Mouse (Mus musculus): ENCODE results near the gene Mdk.

Gene Mdk

DNA sequence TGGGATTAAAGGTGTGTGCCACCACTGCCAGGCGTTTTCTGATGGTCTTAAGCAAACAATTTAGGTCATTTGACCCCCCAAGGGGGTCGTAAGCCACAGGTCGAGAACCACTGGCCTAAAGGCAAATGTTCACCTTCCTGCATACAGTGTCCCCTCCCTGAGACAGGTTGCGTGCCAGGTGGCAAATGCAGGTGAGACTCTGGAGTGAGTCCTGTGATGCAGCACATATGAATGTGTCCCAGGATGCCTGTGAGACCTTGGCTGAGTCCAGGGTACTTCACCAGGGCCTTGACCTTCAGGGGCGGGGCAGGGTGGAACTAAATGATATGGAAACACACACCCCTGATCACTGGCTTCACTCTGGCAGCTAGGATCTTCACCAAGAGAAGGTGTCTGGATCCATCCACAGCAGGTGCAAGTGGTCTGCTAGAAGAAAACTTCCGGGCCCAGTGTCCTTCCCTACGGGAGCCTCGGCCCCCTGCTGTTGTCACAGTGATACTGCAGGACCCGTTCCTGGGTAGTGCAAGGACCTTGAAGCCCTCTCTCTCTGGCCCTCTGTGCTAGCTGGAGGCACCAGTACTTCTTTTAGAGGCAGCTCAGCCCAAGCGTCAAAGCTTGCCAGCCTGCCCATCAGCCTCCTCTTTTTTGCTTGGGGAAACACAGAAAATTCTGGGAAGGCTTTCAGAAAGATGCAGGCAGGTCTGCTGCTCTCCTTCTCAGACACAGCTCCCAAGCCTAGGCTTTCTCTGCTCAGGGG lies 26.8 kb upstream of the Mdk start:
- intact Hi-C loops (cut with DNase I): no loop called here

DNA sequence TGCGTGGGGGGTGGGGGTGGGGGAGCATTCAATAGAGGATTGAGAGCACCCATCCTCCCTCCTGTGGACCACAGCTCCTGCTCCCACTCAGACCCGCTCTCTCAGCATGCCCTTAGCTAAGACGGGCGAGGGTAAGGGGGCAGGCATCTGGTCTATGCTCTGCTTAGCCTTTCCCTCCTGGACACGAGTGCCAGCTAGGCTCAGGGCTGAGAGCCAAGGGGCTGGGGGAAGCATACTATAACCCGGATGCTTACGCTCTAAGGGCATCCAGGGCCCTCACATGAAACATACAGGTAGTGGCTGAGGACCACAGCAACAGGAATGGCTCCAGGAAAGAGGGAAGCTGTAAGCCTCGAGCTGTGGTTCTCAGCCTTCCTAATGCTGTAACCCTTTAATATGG lies 26.0 kb upstream of the Mdk start:
- intact Hi-C loops (cut with DNase I): no loop called here

DNA sequence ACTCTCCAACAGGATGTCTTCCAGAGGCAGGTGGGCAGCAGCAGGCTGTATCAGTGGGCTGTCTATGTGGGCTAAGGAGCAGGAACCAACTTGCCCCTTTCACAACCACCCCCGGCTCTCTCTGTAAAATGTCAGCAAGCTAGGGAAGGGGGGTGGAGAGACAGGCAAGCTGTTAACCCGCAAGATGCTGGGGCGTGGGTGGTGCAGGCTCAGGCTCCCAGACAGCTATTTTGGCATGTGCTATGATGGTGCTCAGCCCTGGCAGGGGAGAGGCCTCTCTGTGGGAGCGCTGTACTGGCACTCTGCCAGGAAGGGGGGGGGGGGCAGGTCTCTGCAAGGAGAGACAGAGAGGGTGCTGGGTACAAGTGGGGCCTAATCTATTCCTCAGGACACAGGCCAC lies 25.0 kb upstream of the Mdk start:
- intact Hi-C loops (cut with DNase I): no loop called here

DNA sequence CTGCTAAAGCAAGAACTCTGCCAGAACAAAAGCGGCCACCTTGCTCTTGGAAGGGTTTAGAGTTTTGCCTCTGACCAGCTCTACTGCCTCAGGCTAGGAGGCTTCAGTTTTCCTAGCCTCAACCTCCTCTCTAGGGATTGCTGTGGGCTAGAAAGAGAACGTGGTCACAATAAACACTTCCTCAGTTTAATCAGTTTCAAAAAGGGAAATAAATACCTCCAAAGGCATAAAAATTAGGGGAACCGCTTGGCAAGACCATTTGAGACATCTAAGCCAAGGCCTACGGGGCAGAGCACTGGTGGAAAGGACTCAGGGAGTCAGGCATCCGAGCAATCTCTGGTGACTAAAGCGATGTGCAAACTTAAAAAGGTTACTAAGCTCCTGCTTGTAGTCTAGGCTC lies 23.8 kb upstream of the Mdk start:
- intact Hi-C loops (cut with DNase I): no loop called here

DNA sequence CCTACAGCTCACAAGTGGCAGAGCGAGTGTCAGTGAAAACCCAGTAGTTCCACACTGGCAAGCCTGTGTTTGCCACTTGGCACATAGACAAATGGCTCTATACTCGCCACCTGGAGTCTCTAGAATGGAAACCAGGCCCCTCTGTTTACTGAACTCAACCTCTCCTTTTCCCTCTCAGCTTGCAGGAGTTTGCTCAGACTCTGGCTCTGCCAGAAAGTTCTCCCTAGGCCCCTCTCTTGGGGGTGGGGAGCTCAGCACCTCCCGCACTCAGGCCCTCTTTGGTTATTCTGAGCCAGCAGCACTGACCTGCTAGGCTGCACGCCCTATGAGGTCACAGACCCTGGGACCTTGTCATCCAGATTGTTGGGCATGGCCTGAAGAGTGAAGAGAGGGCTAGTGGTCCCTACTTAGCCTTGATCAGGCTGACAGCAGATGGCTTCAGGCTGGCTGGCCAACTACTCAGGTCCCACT lies 23.1 kb upstream of the Mdk start:
- intact Hi-C loops (cut with DNase I): no loop called here

DNA sequence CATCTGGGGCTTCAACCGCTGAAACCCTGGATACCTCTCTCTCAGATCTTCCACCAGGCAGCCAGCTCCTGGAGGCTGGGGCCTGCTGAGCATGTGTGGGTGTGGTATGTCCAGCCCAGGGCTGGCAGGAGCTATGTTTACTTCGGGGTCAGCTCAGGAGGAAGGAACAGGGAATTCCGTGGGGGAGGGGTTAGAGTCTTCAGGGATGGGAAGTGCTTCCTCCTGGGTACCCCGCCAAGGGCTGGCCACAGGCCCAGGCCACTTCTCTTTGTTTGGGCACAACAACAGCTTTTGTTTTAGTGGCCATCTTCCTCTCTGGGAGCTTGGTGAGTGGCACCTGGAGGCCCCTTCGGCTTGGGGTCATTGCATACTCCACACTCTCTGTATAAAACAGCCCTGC lies 21.7 kb upstream of the Mdk start:
- intact Hi-C loops (cut with DNase I): no loop called here

DNA sequence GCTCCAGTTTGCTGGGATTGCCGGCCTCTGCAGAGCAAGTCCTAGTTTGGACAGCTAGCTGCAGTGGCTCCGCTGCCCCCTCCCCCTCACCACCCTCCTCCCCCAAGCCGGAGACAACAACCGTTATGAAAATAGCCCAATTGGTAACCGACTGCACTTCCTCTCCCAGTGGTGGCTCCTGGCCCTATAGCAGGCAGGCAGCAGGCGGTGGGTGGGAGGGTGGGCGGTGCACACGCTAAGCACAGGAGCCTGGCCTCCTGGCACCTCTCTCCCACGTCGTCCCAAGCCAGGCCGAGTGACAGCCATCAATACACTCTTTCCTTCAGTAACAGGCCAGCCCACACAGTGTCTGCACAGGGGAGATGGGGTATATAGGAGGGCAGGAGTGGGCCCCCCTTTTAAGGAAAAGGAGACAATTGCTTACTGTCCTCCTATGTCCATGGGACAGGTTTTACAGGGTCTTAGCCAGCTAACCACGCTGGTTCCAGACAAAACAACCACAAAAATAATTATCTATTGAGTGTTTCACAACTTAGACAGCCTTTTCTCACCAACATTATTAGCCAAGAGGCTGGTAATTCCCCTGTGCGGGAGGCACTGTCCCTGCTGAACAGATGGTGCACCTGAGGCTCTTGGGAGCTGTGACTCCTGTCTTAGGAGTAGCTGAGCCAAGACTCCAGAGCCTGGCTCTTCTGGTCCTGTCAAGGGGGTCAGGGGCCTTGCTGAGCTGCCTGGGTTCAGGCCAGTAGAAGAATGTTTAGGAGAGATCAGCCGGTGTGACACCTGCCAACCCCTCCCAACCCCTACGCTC lies 18.4 kb upstream of the Mdk start:
- intact Hi-C loops (cut with DNase I): no loop called here

DNA sequence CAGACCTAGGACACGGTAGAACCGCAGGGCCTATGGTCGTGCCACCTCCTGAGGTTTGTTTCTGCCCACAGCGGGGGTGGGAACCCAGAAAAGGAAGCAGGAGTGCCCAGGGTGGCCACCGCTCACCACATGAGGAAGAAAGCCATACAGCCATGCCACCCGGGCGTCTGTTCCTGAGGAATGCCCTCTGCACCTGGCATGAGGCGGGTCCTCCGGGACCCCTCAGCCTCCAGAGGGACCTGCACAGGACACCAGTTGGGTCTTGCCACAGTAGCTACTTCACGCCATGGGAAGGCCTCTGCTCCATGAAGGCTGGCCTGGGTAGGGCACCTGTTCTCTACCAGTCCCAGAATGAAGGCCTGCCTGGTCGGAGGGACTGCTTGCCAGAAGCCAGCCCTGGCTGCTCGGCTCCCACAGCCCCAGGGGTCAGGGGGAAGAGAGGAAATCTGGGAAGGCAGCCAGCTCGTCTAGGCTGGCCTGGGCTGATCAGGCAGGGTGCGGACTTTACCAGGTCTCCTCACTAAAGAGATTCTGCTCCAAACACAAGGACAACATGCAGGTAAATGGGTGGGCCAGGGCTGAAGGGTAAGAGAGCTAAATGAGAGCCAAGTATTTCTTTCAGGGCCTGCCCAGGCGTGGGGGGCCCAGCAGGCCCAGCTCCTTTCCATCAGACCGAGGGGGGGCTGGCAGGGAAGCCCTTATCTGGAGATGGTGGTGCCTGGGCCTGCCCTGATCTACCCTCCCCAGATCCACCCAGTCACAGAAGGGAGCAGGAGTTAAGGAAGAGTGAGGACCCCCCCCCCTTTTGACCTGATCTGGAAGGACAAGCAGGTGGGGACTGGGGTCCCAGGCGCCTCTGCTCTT lies 17.5 kb upstream of the Mdk start:
- intact Hi-C loops (cut with DNase I): no loop called here

DNA sequence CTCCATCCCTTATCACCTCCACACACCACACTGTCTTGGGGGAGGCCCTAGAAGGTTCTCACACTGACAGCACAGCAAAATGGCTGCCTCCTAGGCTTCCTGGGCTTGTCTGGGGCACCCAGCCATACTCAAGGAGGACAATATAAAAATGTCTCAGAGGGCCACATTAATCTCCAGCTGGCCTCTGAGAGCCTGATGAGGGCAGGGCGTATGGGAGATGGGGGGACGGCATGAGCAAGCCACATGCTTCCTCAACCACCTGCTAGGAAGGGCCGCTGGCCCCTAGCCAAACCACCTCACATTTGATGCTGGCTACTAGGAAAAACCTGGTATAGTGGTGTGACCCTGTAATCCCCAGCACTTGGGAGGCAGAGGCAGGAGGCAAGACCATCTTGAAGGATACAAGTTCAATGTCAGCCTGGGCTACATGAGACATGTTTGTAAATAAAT lies 16.7 kb upstream of the Mdk start:
- intact Hi-C loops (cut with DNase I): no loop called here

DNA sequence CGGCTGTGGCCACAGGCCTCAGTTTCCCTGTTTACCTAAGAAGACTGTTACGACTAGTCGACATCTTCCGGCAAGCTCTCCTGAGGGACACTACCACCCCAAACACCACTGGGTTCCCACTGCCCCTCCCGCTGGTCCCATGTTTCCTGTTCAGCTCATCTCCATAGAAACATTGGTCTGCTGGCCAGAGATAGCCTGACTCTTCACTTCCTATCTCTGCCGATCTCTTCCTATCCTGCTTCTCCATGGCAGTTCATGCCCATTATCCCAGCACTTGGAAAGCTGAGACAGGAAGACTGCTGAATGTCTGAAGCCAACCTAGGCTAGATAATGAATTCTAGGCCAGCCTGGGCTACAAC lies 16.0 kb upstream of the Mdk start:
- intact Hi-C loops (cut with DNase I): no loop called here

DNA sequence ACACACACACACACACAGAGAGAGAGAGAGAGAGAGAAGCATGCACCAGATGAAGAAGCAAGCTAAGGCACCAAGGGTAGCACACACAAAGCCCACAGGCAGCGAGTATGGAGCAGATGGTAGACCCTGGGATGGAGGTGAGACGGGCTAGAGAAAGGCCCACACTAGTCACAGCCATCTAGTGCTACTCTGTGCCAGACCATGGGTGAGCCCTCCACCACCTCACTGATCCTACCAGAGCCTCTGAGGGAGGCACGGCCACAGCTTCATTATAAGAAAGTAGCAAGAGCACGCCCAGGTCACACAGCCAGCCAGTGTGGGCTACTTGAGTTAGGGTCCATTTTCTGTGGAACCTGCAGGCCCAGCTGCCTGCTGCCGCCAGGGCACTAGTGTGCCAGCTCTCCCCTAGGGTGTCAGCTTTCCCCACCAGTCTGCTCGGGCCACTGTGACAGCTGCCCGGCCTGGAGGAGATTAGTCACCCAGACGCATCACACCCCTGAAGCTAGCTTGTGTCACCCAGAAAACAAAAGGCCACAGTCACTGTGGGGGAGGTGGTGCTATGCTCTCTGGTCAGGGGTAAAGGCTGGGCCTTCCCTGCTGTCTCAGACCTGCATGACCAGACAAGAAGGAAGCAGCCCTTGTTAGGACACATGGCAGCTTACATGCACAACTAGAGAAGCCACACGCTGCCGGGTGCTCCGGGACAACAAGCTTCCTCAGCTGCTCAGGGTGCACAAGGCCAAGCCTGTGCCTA lies 15.5 kb upstream of the Mdk start:
- intact Hi-C loops (cut with DNase I): no loop called here

DNA sequence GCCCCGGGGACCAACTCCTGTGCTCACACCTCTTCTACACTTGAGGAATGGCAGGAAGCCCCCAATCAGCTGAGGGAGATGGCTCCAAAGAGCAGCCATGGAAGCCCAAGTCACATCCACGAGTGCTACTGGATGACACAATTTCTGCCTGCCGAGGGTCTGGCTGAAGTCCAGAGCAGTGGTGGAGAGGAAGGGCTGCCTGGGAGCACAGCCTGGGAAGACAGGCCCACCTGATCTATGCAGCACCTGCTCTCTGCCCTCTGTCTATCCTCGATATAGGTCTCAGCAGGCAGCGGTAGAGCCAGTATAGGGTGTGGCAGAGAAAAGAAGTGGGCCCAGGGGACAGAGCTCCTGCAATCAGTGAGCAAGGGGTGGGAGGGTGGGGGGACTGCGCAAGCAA lies 14.7 kb upstream of the Mdk start:
- intact Hi-C loops (cut with DNase I): no loop called here

DNA sequence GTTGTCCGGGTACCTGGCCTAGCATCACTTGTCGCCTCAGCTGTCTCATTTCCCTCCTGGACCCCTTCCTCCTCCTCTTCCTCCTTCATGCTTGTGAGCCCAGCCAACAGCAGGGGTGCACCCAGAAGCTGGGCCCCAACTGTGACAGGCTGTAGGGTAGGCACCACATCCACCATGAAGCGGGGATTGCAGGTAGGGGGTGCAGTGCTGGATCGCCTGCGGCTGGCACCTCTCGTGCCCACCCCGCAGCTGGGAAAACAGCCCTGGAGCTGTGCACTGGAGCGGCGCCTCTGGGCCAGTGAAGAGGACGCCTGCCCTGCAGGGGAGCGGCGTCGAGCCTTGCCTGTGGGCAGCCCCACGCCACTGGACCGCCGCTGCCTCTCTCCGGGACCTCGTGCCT lies 13.4 kb upstream of the Mdk start, which contains the start of gene Gm9821:
TSS of gene Gm9821 (plus strand) at position 221 of the 400 bp plus-strand sequence.
- intact Hi-C loops (cut with DNase I): loop anchor here (2.0 kb wide), 1 partner anchor 41 kb away; no protein-coding TSS in a partner anchor

DNA sequence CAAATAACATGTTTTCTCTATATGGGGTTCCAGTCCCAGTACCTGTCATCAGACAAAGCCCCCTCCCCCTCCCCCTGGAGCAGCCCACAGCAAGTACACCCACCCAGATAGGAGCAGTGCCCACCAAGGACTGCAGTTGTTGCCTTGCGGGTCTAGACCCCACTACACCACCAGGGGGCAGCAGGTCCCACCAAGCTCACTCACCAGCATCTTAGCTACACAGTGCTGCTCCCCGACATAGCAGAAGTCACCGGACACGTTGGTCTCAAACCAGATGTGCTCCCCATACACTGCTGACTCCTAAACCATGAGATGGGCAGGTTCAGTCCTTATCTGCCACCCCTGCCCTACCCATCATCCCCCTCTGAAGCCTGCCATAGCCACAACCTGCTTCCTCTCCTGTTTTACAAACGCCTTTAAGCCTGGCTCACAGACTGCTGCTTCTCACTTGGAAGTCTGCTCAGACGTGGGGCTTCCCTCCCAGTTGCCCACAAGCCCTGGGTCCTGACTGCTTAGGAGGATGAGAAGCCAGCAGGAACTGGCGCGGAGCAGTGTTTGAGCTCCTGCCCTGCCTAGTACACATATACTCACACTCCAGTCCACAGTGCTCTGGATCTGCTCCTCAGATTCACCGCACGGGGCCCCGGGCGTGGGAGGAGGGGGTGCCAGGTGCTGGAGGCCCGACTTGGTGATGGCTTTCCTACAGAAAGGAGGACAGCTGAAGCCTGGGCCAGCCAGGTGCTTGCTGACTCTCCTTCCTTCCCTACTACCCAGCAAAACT lies 12.3 kb upstream of the Mdk start:
- intact Hi-C loops (cut with DNase I): loop anchor here (2.0 to 5.0 kb wide), 2 partner anchors 42 to 113 kb away; no protein-coding TSS in a partner anchor

DNA sequence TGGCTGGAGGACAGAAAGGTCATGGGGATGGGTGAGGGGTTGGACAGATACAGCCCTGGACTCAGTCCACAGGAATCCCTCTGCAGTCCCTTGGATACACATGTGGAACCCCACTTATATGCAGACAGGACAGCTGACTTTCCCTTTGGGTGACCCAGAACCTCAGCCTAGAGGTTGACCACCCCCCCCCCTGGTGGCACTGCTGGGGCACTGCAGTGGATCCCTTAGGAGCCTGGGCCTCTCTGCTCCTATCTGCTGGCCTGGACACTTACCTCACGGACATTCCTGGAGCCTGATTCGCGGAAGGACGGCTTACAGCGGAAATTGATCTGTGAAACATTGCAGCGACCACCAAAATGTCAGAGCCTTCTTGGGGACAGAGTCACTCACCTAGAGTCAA lies 10.3 kb upstream of the Mdk start:
- intact Hi-C loops (cut with DNase I): loop anchor here (5.0 kb wide), 1 partner anchor 115 kb away; no protein-coding TSS in a partner anchor

DNA sequence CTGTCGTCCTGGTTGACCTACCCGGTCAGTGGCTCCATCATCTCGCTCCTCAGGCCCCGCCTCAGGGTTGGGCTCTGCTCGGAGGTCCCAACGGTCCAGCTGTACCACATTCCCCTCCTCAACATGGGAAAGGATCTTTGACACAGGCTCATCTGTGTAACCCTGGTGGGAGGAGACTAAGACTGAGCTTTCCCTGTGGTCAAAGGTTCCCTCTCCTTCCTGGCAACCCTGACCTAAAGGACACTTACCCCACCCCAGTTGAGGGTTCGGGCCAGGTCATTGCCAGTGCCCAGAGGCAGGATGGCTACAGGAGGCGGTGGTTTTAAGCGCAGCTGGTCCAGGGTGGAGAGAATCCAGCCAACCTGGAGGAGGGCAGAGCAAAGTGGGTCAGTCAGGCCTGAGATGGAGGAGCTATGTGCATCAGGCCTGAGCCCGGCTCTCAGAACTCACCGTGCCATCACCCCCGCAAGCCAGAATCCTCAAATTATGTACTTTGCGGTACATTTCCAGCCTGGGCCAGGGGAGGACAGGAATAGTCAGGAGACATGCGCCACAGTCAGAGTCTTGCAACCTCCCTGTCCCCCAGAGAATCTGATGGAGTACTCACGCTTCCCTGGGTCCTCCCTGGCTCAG lies 7.3 kb upstream of the Mdk start:
- intact Hi-C loops (cut with DNase I): no loop called here

DNA sequence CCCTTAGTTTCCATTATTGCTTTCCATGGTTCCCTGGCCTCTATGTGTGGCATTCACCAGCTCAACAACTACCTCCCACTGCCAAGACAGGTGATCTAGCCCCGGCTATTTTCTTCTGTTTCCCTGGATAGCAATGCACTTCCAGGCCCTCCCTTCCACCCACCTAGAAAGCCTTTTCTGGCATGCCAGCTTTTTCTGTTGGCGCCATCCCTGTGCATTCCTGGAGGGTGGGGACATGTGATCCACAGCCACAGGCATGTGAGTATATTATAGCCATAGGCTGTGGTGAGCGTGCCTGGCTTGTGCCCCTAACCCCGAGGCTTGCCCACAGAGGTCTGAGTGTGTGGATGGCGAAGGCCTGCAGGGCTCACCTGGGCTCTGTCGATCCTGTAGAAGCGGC lies 4.1 kb upstream of the Mdk start:
- intact Hi-C loops (cut with DNase I): no loop called here

DNA sequence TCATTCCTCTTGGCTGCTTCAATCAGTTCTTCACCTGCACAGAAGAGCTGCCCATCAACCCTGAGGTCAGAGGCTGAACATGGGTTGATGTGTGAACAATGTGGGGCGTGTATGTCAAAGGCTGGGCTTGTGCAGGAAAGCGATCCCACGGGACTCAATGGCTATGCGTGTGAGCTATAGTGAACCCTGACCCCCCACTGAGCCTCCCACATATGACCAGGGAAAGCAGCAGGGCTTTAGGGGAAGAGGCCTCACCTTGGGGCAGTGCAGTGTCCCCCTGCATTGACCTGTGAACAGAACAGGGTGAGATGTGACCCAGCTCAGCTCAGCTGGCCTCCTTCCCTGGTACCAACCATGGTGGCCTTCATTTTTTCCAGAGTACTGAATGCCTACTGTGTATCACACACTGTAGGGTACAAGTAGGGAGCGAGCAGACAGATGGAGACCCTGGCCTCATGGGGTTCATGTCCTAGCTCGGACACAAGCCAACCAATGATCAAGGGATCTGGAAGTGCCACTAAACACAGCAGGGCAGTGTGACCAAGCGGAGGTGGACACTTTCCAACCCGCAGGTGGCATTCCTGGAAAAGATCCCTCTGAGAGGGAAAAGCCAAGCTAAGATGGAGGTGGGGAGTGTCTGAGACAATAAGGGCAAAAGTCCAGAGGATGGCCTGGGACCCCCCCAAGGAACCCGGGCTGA lies 2.9 kb upstream of the Mdk start:
- intact Hi-C loops (cut with DNase I): no loop called here

DNA sequence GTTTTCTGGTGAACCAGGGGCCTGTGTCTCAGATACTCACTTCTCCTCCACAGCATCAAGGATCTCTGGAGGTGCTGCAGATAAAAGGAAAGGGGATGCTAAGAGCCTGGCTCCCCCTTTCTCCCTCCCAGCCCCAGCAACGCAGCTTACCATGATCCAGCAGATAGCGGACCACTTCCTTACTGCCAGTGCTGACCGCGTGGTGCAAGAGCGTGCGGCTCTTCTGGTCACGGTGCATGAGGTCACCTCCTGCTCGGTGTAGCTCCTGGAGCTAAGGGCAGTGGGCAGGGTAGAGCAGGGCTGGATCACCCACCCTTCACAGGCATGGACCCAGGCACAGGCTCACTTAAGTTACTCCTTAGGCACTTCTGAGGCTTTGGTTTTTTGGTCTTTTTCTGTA lies 1.9 kb upstream of the Mdk start:
- intact Hi-C loops (cut with DNase I): no loop called here

Measured in adrenal gland (tissue).